Mouse (Mus musculus): ENCODE measurements at regions not wholly inside any gene's neighbourhood (a gene's known extent, or its start where the extent isn't known, plus 50 kb on each side); places are given as distances from the start of the nearest gene placed in this dataset.

DNA sequence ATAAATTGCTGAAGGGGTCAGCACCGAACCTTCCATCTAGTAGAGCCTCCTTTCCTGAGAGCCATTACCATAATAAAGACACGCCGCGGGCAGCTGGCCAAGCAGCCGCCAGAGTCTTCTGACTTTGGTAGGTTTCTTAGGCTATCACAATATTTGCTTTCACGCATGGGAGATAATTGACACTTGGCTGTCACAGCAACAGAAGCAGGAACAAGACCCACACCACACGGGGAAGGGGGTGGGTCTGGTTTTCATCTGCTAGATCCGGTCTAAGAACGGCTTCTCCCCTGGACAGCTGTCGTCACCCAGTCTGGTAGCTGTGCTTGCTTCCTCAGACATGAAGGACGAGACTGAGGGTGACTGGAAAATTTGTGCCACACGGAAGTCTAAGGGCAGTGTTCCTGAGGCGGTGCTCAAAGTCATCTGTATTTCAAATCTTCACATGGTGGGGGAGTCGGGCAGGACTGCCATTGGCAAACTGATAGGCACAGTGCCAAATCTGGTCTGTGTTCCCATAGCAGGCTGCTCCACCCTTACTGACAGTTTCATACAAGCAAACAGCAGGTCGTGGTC, 188.9 kb upstream of the Gm10131 start:
- TF ChIP-seq EP300 (IDR thresholded peaks at IDR 0.05; ENCODE audit: low read depth in 1 of 2, low read length in 2 of 2): no peak
- no peak for TF ChIP-seq TBP (IDR thresholded peaks at IDR 0.05; ENCODE audit: low read depth, low read length)
- TF ChIP-seq MAZ (IDR thresholded peaks at IDR 0.05; ENCODE audit: low read depth, low read length): no peak
- no peak for TF ChIP-seq SIN3A (IDR thresholded peaks at IDR 0.05; ENCODE audit: low read length)
- TF ChIP-seq E2F4 (IDR thresholded peaks at IDR 0.05; ENCODE audit: borderline replicate concordance, low read depth, low read length): no peak
- TF ChIP-seq POLR2A (IDR thresholded peaks at IDR 0.05; ENCODE audit: control insufficient read depth in 1 of 2, insufficient read depth in 1 of 2, low read depth in 1 of 2, low read length in 2 of 2, poor library complexity in 1 of 2): no peak
- TF ChIP-seq NRF1 (IDR thresholded peaks at IDR 0.05; ENCODE audit: insufficient read depth, low read depth, low read length, poor library complexity, severe bottlenecking): no peak
- no peak for TF ChIP-seq CTCF (IDR thresholded peaks at IDR 0.05 in 2 of 3, conservative IDR thresholded peaks at IDR 0.05 in 1 of 3; ENCODE audit: control insufficient read depth in 1 of 3, insufficient read depth in 1 of 3, low read depth in 2 of 3, low read length in 3 of 3, poor library complexity in 1 of 3, severe bottlenecking in 1 of 3)
- no peak for TF ChIP-seq MAX (IDR thresholded peaks at IDR 0.05; ENCODE audit: low read length)
- no peak for TF ChIP-seq MXI1 (IDR thresholded peaks at IDR 0.05; ENCODE audit: low read depth, low read length)

All from MEL (cell line).